Mouse (Mus musculus) gonadal fat pad, adult 2 months (tissue): ENCODE measurements around the gene Mogat1. TPM values are rescaled to one million over a fixed set of nuclear protein-coding genes. Genes with fewer than 3 reads are reported as not detected.
"Not testable (repeated sequence)": the region's sequence is repeated elsewhere in the genome, so short reads cannot be mapped to it uniquely, and the experiment has no call there.

Source experiments
- DNase-seq: peaks from one replicate; pipeline ENCODE4 v3.0.0-alpha.2; 2012; ENCODE audit warnings: low read depth
- polyA plus RNA-seq: library from polyadenylated mRNA; depleted of rRNA; stranded (reverse); fragments of >200 nt; gene quantifications from 2 replicates; pipeline ENCODE4 v1.2.3, GENCODE M21; 2012; rRNA removed

Mogat1 gene
- polyA plus RNA-seq, 1 experiment = 35.3 TPM

GRCm38 (mm10) chr1:78536310-78537164 lies 25.7 kb downstream of the Mogat1 start:
- DNase-seq = no peak

GRCm38 (mm10) chr1:78537494-78538010 lies 26.8 kb downstream of the Mogat1 start:
- DNase-seq = no peak

GRCm38 (mm10) chr1:78538396-78538795 lies 27.6 kb downstream of the Mogat1 start:
- DNase-seq = no peak

- DNase-seq = no peak
Observed at GRCm38 (mm10) chr1:78539166-78539565, 28.4 kb downstream of the Mogat1 start.

GRCm38 (mm10) chr1:78543631-78544030 lies 32.8 kb downstream of the Mogat1 start:
- DNase-seq = not testable (repeated sequence)

- DNase-seq = no peak
Observed at GRCm38 (mm10) chr1:78546258-78546657, 35.5 kb downstream of the Mogat1 start.

GRCm38 (mm10) chr1:78548961-78549360 lies 38.2 kb downstream of the Mogat1 start:
- DNase-seq = no peak

- no peak for DNase-seq
Observed at GRCm38 (mm10) chr1:78554012-78554666, 43.3 kb downstream of the Mogat1 start.

- DNase-seq = no peak
Observed at GRCm38 (mm10) chr1:78566963-78567362, 56.2 kb downstream of the Mogat1 start.

GRCm38 (mm10) chr1:78567421-78567820 lies 56.6 kb downstream of the Mogat1 start:
- DNase-seq = no peak

GRCm38 (mm10) chr1:78567834-78568507 lies 57.2 kb downstream of the Mogat1 start:
- no peak for DNase-seq

- no peak for DNase-seq
Observed at GRCm38 (mm10) chr1:78569617-78570016, 58.8 kb downstream of the Mogat1 start.

GRCm38 (mm10) chr1:78585080-78585479 lies 74.3 kb downstream of the Mogat1 start:
- no peak for DNase-seq

GRCm38 (mm10) chr1:78586986-78587385 lies 76.2 kb downstream of the Mogat1 start:
- no peak for DNase-seq

Other genes starting within 250 kb of the Mogat1 start
- 0.61 and 1.1 TPM in 2 replicates for gene Sgpp2, start 200.6 kb upstream of the Mogat1 start, polyA plus RNA-seq
- 22.2 and 24.1 TPM in 2 replicates for gene Farsb, start 22.1 kb upstream of the Mogat1 start, polyA plus RNA-seq
- gene BC035947, start 1.2 kb downstream of the Mogat1 start, polyA plus RNA-seq = 0.23 and 1.1 TPM in 2 replicates
- 11.1 and 22.0 TPM in 2 replicates for gene Acsl3, start 146.8 kb downstream of the Mogat1 start, polyA plus RNA-seq
- gene Utp14b, start 147.0 kb downstream of the Mogat1 start, polyA plus RNA-seq = 0.54 and 1.1 TPM in 2 replicates